Mouse (Mus musculus) cerebellum, adult 2 months (tissue): ENCODE data around the gene Svop. TPM values are rescaled to one million over a fixed set of nuclear protein-coding genes. Genes with fewer than 3 reads are reported as not detected.
A peak's percentile ranks its signal among the peaks of the same experiment; 100 is the strongest.

ENCODE experiments used
- DNase-seq, 2 experiments: peaks; one replicate each; pipeline ENCODE4 v3.0.0; 2021
- H3K27ac ChIP-seq: fragments of 200-500 bp; 2 replicates; pipeline ENCODE4 v1.5.1; 2012; ENCODE audit warnings: low read length, control low read depth, inconsistent platforms; ENCODE audit not compliant: insufficient read depth
- H3K27me3 ChIP-seq: fragments of 200-500 bp; 2 replicates; pipeline ENCODE4 v1.6.1; 2012; ENCODE audit warnings: inconsistent platforms, mild to moderate bottlenecking, low read length, moderate library complexity; ENCODE audit not compliant: control insufficient read depth, insufficient read depth
- H3K4me1 ChIP-seq: fragments of 200-500 bp; 2 replicates; pipeline ENCODE4 v1.6.1; 2011; ENCODE audit warnings: low read length; ENCODE audit not compliant: control insufficient read depth, insufficient read depth
- H3K4me3 ChIP-seq: fragments of 200-500 bp; replicated peaks from 2 replicates; pipeline ENCODE3; 2011; ENCODE audit warnings: mild to moderate bottlenecking, low read depth, low read length, control low read depth; ENCODE audit not compliant: insufficient read depth
- CTCF ChIP-seq: fragments of 200-500 bp; IDR thresholded peaks from 2 replicates; pipeline ENCODE4 v1.5.1; 2011; ENCODE audit warnings: low read depth, mild to moderate bottlenecking, control low read depth, low read length, moderate library complexity, borderline replicate concordance; ENCODE audit not compliant: insufficient read depth
- POLR2A ChIP-seq: fragments of 200-500 bp; IDR thresholded peaks from 2 replicates; pipeline ENCODE4 v1.6.1; 2011; ENCODE audit warnings: low read length, control low read depth, borderline replicate concordance; ENCODE audit not compliant: insufficient read depth
- WGBS: fragments of 180-500 bp; shearing (Covaris S2); methylation state at CpG from one replicate; pipeline ENCODE4 v1.1.7; 2018; 5-methylcytosine and 5-hydroxymethylcytosine counted together
- polyA plus RNA-seq: library from polyadenylated mRNA; depleted of rRNA; stranded (reverse); fragments of >200 nt; gene quantifications from 2 replicates; pipeline ENCODE4 v1.2.3, GENCODE M21; 2012

The Svop gene
- polyA plus RNA-seq, 1 experiment: 95.3 TPM

- Histone ChIP-seq H3K4me1 (peaks cover 3% of the 10 kb centered on the region; the same call in 1 of the 2 replicates), H3K4me3 (no peak overlapping the region), H3K27ac (no peak overlapping the region), H3K27me3 (no peaks in the 10 kb centered on the region)
- 72% methylated on average over 9 of the region's 9 CpGs for WGBS
- TF ChIP-seq POLR2A: no peak
- no peak for TF ChIP-seq CTCF
- no peak for DNase-seq
Observed at GRCm38 (mm10) chr5:114067982-114068381, 23.4 kb downstream of the Svop start.

- DNase-seq: no peak
- WGBS: 82% methylated on average over 9 of the region's 9 CpGs
- Histone ChIP-seq H3K27ac (no peak overlapping the region), H3K4me3 (no peak overlapping the region), H3K27me3 (no peaks in the 10 kb centered on the region), H3K4me1 (peaks cover 3% of the 10 kb centered on the region; the same call in 1 of the 2 replicates)
- no peak for TF ChIP-seq CTCF
- no peak for TF ChIP-seq POLR2A
Observed at GRCm38 (mm10) chr5:114067543-114067942, 23.8 kb downstream of the Svop start.

GRCm38 (mm10) chr5:114066601-114067000 is 24.8 kb downstream of the Svop start:
- H3K27me3 ChIP-seq: no peaks in the 10 kb centered on the region
- H3K4me3 ChIP-seq: no peak overlapping the region
- TF ChIP-seq CTCF (no peak), POLR2A (no peak)
- no peaks in the 10 kb centered on the region; the same call in 1 of the 2 replicates for H3K4me1 ChIP-seq
- 48% methylated on average over 6 of the region's 6 CpGs for WGBS
- DNase-seq: no peak
- H3K27ac ChIP-seq: no peak overlapping the region

DNA sequence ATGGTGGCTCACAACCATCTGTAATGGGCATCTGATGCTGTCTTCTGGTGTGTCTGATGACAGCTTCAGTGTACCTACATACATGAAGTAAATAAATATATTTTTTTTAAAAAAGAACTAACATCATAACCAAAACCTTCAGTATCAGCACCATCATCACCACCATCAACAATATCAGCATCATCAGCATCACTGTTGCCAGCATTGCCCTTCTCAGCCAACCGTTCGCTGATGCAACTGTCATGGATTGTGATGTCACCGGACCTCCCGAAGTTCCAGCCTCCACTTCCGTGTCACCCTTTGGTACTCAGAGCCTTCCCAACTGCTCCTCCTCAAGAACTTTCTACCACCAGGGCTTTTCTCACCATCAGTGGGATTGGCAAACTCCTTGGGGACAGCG is 26.2 kb downstream of the Svop start, which contains the start of gene Usp30:
Gene Usp30 (plus strand): TSS at position 301 of the 400 bp plus-strand sequence.
- 88% methylated on average over 6 of the region's 6 CpGs for WGBS
- H3K4me3 ChIP-seq: no peak within 1 kb of the TSS
- TF ChIP-seq CTCF: no peak
- no peak for TF ChIP-seq POLR2A

DNA sequence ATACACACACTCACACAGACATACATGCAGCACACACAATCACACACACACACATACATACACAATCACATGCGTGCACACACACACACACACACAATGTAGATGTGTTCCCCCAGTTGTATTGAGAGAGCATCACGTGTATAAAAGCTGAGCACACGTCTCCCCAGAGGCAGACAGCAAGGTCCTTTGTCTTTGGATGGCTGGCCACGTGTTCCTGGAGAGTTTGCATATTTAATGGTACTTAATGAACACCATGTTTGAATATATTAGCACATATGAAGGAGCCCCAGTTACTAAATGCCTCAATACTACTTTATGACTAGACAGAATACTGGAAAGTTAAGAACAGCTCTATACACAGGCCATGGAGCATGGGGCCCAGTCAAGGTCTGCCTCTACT is 27.4 kb downstream of the Svop start:
- Histone ChIP-seq H3K4me1 (no peaks in the 10 kb centered on the region), H3K4me3 (no peak overlapping the region), H3K27me3 (no peaks in the 10 kb centered on the region), H3K27ac (no peak overlapping the region)
- TF ChIP-seq POLR2A: no peak
- TF ChIP-seq CTCF: no peak
- no peak for DNase-seq
- 63% methylated on average over 4 of the region's 4 CpGs for WGBS

More for the DNA sequence above, 26.2 kb downstream of the Svop start, which contains the start of gene Usp30:
- Histone ChIP-seq H3K27ac (no peak within 1 kb of the TSS), H3K4me1 (no peaks in the 10 kb centered on the region), H3K27me3 (no peaks in the 10 kb centered on the region)
- no peak for DNase-seq

DNA sequence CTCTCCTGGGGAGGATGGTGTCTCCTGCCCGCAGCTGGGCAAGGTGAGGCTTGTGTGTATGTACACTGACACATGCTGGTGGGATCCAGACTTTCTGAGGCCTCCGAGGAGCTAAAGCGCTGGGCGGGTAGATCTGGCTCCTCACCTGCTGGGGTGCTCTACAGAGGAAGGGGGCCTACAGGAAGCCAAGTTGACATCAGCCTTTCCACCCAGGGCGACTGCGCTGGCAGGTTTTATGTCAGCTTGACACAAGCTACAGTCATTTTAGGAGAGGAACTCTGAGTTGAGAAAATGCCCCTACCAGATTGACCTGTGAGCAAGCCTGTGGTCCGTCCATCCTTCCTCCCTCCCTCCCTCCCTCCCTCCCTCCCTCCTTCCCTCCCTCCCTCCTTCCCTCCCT is 29.7 kb downstream of the Svop start:
- peaks cover 8% of the 10 kb centered on the region; the same call in 1 of the 2 replicates for H3K4me1 ChIP-seq
- H3K27ac ChIP-seq: no peak overlapping the region
- TF ChIP-seq CTCF: no peak
- TF ChIP-seq POLR2A: no peak
- no peak for DNase-seq
- no peaks in the 10 kb centered on the region for H3K27me3 ChIP-seq
- 61% methylated on average over 7 of the region's 7 CpGs for WGBS
- no peak overlapping the region for H3K4me3 ChIP-seq

DNA sequence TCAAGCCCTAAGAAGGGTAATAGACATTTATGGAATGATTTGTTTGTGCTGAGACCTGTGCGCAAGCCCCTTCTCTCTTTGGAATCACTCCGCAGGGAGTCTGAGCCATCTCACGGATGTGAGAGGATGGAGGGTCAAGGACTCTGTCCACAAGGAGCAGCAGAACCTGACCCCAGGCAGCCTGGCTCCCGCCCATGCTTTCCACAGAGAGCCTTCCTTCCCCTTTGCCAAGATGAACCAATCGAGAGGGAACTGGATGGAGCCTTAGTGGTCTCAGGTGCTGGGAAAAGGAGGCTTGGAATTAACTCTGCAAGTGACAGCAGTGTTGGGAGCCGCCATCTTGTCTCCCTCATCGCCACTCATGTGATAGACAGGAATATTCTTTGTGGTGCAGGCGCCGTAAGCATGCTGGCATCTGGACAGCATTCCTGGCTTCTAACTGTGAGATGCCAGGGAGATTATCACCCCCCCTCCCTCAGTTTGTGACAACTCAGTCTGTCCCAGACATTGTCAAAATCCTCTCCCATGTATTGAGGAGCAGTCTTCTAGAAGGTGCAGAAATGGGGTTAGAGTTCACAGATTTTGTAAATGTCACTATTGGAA is 34.1 kb downstream of the Svop start:
- H3K4me3 ChIP-seq: no peak overlapping the region
- peak; percentile 37 to 46 for DNase-seq
- H3K4me1 ChIP-seq: peaks cover 8% of the 10 kb centered on the region
- TF ChIP-seq POLR2A: no peak
- WGBS: 28% methylated on average over 9 of the region's 9 CpGs
- H3K27ac ChIP-seq: no peak overlapping the region
- H3K27me3 ChIP-seq: no peaks in the 10 kb centered on the region

DNA sequence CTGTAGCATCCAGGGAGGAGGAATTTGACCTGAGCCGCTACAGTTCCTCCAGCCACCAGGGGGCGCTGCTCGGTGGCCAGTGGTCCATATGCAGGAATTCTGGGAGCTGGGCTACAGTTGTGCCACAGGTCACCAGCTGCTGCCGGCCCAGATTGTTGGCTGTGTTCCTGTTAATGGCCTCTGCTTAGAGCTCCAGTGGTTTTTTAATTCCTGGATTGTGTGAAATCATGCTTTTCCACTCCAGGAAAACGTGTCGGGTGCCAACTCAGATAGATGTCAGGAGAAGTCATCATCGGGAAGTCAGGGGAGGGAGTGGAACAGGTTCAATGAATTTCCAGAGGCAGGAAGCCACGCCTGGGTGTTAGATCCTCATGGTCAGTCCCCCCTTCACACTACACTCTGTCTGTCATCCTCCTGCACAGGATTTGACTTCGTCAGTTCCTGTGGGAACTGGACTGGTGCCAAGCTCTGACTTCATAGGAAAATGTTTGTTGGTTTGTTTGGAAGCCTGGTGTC is 39.1 kb downstream of the Svop start:
- 9% methylated on average over 9 of the region's 9 CpGs for WGBS
- peak overlapping the region; percentile 24 for H3K4me3 ChIP-seq
- peaks cover 7% of the 10 kb centered on the region for H3K4me1 ChIP-seq
- no peaks in the 10 kb centered on the region for H3K27me3 ChIP-seq
- peak; percentile 78 for TF ChIP-seq CTCF
- no peak for TF ChIP-seq POLR2A
- DNase-seq: peak; percentile 59 to 75
- no peak overlapping the region for H3K27ac ChIP-seq
